Comparison of ENCODE assay signal across 13 mouse cellular contexts in the genomic region with DNA sequence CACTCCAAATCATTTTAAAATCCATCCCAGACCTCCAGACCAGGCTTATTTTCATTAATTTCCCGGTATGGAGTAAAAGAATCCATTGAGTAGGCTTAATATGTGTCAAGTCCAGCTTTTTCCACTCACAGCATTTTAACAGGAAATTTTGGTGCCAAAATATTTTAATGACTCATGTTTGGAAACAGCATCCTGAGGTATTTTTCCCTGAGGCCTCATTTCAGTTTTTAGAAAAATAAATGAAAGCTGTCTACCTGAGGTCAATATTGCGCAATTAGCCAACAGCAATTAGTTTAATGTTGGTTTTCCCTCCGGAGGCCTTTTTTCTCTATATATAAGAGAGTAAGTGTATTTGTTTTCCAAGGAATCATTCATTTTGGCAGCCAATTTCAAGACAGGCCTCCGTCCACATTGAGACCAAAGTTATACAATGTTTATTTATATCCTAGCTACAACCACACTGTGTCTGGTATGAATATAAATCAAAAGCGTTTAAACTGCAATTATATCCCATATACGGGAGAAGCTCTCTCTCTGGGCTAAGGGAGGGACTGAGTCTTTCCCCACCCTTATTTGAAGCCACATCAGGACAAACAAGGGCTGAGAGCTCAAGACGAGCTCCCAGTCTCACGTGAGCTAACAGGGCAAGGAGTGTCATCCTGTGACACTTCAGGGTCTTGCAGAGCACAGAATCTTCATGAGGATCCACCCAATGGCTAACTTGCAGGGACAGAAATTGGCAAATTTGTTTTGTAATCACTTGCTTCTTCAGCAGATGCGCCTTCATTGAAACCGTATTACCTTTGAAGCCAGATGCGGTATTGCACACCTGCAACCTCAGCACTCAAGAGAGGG. TPM values are rescaled to one million over a fixed set of nuclear protein-coding genes. Genes with fewer than 3 reads are reported as not detected.
DNase-seq lines count a peak whose midpoint lies in the region; ATAC-seq and TF ChIP-seq lines count a peak whose summit lies in the region.
"Had no signal": no experiment of that assay in that cellular context is flagged by ENCODE, and none has a peak within 500 bp of the region (broad histone marks: within the 10 kb centered on the region; RNA-seq: fewer than 3 reads in every experiment).

No protein-coding gene starts in this region.

- no peaks in the 10 kb centered on the region for H3K9me3 ChIP-seq in liver, embryonic 12.5 days (replicated peaks)
- no peaks in the 10 kb centered on the region for H3K9me3 ChIP-seq in stomach, embryonic 14.5 days (ENCODE audit: control insufficient read depth, low read depth, low read length)
- H3K9me3 ChIP-seq: heart, embryonic 12.5 days; megakaryocyte, embryonic 14.5 days had no signal

- no peak for ATAC-seq in liver, embryonic 12.5 days
- peak; percentile 51; the same call in 1 of the 2 replicates for ATAC-seq in stomach, embryonic 14.5 days (ENCODE audit: insufficient number of reproducible peaks, insufficient read depth, low FRiP score, low read depth)

- no peaks in the 10 kb centered on the region for H3K27me3 ChIP-seq in liver, adult 2 months (ENCODE audit: control insufficient read depth, insufficient read depth, low read length)
- H3K27me3 ChIP-seq in liver, embryonic 12.5 days (replicated peaks), result peaks cover 21% of the 10 kb centered on the region
- no peaks in the 10 kb centered on the region for H3K27me3 ChIP-seq in stomach, embryonic 14.5 days (ENCODE audit: control insufficient read depth, insufficient read depth, low read length)
- H3K27me3 ChIP-seq: CH12.LX had no signal

- H3K9ac ChIP-seq in liver, adult 2 months (ENCODE audit: low read depth, low read length), result no peak overlapping the region
- H3K9ac ChIP-seq in liver, embryonic 12.5 days, result no peak overlapping the region
- H3K9ac ChIP-seq in stomach, embryonic 14.5 days (replicated peaks; ENCODE audit: low read depth, low read length), result no peak overlapping the region
- H3K9ac ChIP-seq: heart, embryonic 12.5 days had no signal

- intact Hi-C loops in gastrocnemius, postnatal 36 days (cut with DNase I), result no loop called here

- H3K4me2 ChIP-seq in liver, embryonic 12.5 days, result no peak overlapping the region
- H3K4me2 ChIP-seq in stomach, embryonic 14.5 days (replicated peaks; ENCODE audit: low read depth, low read length), result no peak overlapping the region
- H3K4me2 ChIP-seq: heart, embryonic 12.5 days had no signal

- H3K79me2 ChIP-seq in liver, adult 2 months (ENCODE audit: control insufficient read depth, insufficient read depth, low read length), result no peaks in the 10 kb centered on the region

- H3K4me3 ChIP-seq in liver, adult 2 months (ENCODE audit: insufficient read depth, low read depth, low read length), result no peak overlapping the region
- H3K4me3 ChIP-seq in liver, embryonic 12.5 days, result no peak overlapping the region
- H3K4me3 ChIP-seq in stomach, embryonic 14.5 days (ENCODE audit: low read depth, low read length), result no peak overlapping the region
- H3K4me3 ChIP-seq: heart, embryonic 12.5 days; megakaryocyte, embryonic 14.5 days had no signal

- no peak for TF ChIP-seq CTCF in liver, adult 2 months (IDR thresholded peaks at IDR 0.05; ENCODE audit: low read depth, low read length)

- no peaks in the 10 kb centered on the region for H3K4me1 ChIP-seq in liver, adult 2 months (ENCODE audit: control insufficient read depth, insufficient read depth, low read length)
- peaks cover 21% of the 10 kb centered on the region for H3K4me1 ChIP-seq in liver, embryonic 12.5 days
- 0 out of 2 replicates have a peak, but pooled peaks cover 7% of the 10 kb centered on the region for H3K4me1 ChIP-seq in stomach, embryonic 14.5 days (ENCODE audit: control insufficient read depth, insufficient read depth, low read length)

- 71% methylated on average over 11 of the region's 11 CpGs for WGBS in liver, adult 2 months
- 80% methylated on average over 11 of the region's 11 CpGs for WGBS in liver, embryonic 12.5 days (ENCODE audit: insufficient replicate concordance)
- WGBS in stomach, embryonic 14.5 days, result 44% methylated on average over 11 of the region's 11 CpGs

- peak; percentile 48 for DNase-seq in heart, adult 8-10 months (ENCODE audit: low spot score)
- no peak for DNase-seq in heart, postnatal 4 days
- peak; percentile 10 for DNase-seq in liver, adult 2 months (ENCODE audit: extremely low read depth, low read depth, low spot score)
- DNase-seq in brain, adult 2 months (ENCODE audit: low read depth, low spot score), result peak; percentile 25
- no peak for DNase-seq in layer of hippocampus, postnatal 25 days (ENCODE audit: extremely low spot score in 1 of 2, low spot score in 1 of 2)
- DNase-seq in gastrocnemius, postnatal 36 days, result no peak
- DNase-seq: retina, postnatal 1 day had no signal

- TF ChIP-seq POLR2A in liver, adult 2 months (IDR thresholded peaks at IDR 0.05; ENCODE audit: extremely low read depth, insufficient read depth, low read length), result no peak

- no peak overlapping the region for H3K27ac ChIP-seq in liver, adult 2 months (replicated peaks; ENCODE audit: insufficient read depth, low read depth, low read length)
- H3K27ac ChIP-seq in liver, embryonic 12.5 days, result no peak overlapping the region
- H3K27ac ChIP-seq in stomach, embryonic 14.5 days (ENCODE audit: low read length), result peak overlapping the region; percentile 53

- no peaks in the 10 kb centered on the region for H3K36me3 ChIP-seq in liver, adult 2 months (ENCODE audit: control insufficient read depth, insufficient read depth, low read length)
- no peaks in the 10 kb centered on the region for H3K36me3 ChIP-seq in liver, embryonic 12.5 days
- no peaks in the 10 kb centered on the region for H3K36me3 ChIP-seq in stomach, embryonic 14.5 days (ENCODE audit: control insufficient read depth, insufficient read depth, low read length)
- H3K36me3 ChIP-seq: heart, embryonic 12.5 days had no signal

RNA-seq across cellular contexts. Expression of a gene that starts 20.3 kb away (rescaled TPM):
- under 1 TPM in 1 of 4 experiments, not detected in 3; 0.16 TPM for total RNA-seq in heart, adult 8-10 months (2022)
- under 1 TPM; 0.12 to 0.23 TPM for total RNA-seq in heart, postnatal 4 days (2021)
- not detected in 2 replicates for total RNA-seq in liver, adult 2 months (2014; rRNA removed)
- not detected in 2 replicates for polyA plus RNA-seq in liver, adult 2 months (2012; rRNA removed)
- polyA plus RNA-seq in liver, embryonic 12.5 days (2016; fragmentation: Nextera tagmentation; extraction: Ambion mirVana), result 0.24 and 0.37 TPM in 2 replicates
- polyA plus RNA-seq in stomach, embryonic 14.5 days (2014; fragmentation: Nextera tagmentation; extraction: Ambion mirVana), result 0.24 and 0.41 TPM in 2 replicates
- not detected for total RNA-seq in layer of hippocampus, postnatal 25 days (2021)
- total RNA-seq in gastrocnemius, postnatal 36 days (2021), result under 1 TPM; 0.10 to 0.25 TPM
- total RNA-seq: CH12.LX; left cerebral cortex, postnatal 25 days had no signal
- polyA plus RNA-seq: heart, embryonic 12.5 days had no signal

RNA-seq across cellular contexts. Expression of a gene that starts 37.7 kb away (rescaled TPM):
- total RNA-seq in heart, adult 8-10 months (2022), result 1 to 10 TPM in 1 of 4 experiments, under 1 TPM in 3; 0.41 to 1.3 (median 0.61) TPM
- total RNA-seq in heart, postnatal 4 days (2021), result 10 to 100 TPM; 24.0 to 24.7 TPM
- total RNA-seq in liver, adult 2 months (2014; rRNA removed), result 9.9 and 10.9 TPM in 2 replicates
- 2.4 and 2.9 TPM in 2 replicates for polyA plus RNA-seq in liver, adult 2 months (2012; rRNA removed)
- 51.1 and 53.9 TPM in 2 replicates for polyA plus RNA-seq in liver, embryonic 12.5 days (2016; fragmentation: Nextera tagmentation; extraction: Ambion mirVana)
- polyA plus RNA-seq in stomach, embryonic 14.5 days (2014; fragmentation: Nextera tagmentation; extraction: Ambion mirVana), result 58.5 and 63.4 TPM in 2 replicates
- total RNA-seq in layer of hippocampus, postnatal 25 days (2021), result 10 to 100 TPM; 17.8 to 17.9 TPM
- 1 to 10 TPM; 1.7 to 1.9 TPM for total RNA-seq in gastrocnemius, postnatal 36 days (2021)

Comparison
In these comparisons a context has a peak if more than half of its experiments do, and no peak if none do; other contexts are left out.
1. DNase-seq: peak in heart, adult 8-10 months (single experiment), liver, adult 2 months (single experiment) and brain, adult 2 months (single experiment); none in heart, postnatal 4 days (single experiment), layer of hippocampus, postnatal 25 days (0 of 2) and gastrocnemius, postnatal 36 days (0 of 2).